Mouse (Mus musculus) spleen, postnatal 14 days (tissue): ENCODE results near the gene Snx5.

ENCODE experiments used
- DNase-seq, 2 experiments: peaks; one replicate each; pipeline ENCODE4 v3.0.0; 2021 to 2022; ENCODE audit warnings: low spot score in 2 of 2

Snx5 gene

DNA sequence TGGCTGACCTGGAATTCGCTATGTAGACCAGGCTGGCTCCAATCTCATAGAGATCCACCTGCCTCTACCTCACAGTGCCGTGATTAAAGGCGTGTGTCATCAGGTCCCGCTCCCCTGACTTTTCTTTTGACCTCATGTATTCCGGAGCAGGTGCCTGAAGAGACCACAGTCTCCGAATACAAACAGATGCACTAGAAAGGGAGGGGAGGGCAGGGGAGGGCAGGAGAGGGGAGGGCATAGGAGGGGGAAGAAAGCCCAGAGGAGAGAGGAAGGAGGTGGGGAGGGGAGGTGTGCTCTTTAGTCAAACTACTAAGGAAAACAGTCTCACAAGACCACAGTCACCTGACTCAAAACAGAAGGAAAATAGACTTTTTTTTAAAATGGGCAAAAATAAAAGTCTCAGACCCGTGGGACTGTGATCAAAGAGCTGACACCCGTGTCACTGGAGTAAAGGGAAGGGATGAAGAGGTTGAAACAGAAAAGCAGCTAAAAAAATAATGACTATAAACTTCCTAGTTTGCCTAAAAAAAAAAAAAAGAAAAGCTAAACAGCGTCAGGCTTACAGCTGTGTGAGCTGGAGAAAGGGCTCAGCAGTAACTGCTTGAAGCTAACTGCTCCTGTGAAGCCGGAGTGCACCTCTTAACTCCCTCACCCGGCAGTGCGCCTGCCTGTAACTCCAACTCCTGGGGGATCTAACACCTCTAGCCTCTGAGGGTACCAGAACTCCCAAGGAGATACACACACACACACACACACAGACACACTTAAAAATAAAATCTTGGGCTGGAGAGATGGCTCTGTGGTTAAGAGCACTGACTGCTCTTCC, 42.0 kb downstream of the Snx5 start:
- no peak for DNase-seq

GRCm38 (mm10) chr2:144226906-144227586, 43.7 kb downstream of the Snx5 start:
- DNase-seq, result no peak

DNA sequence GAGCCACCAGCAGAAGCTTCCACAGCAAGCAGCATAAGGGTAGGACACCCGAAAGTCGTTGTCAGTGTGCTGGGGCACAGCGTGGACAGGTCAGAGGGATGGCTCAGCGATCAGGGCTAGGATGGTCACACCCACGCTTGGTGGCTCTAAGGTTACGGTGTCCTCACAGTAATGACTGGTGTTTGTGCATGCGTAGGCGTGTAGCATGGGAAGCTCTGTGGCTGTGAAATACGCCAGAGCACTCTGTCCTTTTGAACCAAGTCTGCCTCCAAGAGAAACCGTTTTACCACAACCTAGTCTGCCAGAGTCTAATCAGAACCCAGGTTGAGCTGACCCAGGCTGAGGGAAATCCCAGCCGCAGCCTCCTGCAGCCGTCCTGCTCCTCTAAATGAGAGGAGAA, 46.4 kb downstream of the Snx5 start:
- no peak for DNase-seq

GRCm38 (mm10) chr2:144215601-144216000, 55.1 kb downstream of the Snx5 start:
- DNase-seq, result no peak

DNA sequence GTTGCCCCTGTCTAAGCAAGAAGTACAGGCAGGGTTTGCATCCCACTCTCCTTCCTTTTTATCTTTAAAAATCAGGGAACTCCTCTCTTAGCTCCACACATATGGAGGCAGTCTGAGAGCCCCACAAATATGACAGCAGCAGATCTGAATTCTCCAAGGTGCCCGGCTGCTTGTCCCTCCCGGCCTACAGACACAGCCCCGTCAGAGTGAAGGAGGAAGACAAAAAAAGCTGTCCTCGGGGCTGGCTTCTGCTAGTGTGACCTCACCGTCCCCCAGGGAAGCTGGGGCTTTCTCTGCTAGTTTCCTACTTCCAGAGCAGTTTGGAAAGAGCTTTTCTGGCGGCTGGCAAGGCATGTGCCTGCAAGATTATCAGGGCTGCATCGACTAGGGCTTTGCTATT, 55.5 kb downstream of the Snx5 start:
- no peak for DNase-seq

- DNase-seq, result no peak
Measured at GRCm38 (mm10) chr2:144214508-144215185, 56.1 kb downstream of the Snx5 start.

DNA sequence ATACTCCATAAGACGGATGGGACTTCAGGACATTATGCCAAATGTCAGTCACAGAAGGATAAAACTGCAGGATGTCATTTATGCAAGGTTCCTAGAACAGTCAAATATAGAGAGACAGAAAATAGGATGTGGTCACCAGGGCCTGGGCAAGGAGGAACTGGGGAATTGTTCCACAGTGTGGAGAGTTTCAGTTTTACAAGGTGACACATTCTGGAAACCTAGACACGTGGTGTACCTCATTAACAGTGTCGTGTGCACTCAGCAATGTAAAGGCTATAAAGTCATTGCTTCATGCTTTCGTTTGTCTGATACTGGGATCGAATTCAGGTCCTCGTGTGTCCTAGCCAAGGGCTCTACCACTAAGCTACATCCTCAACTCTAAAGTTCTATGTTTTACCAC, 56.9 kb downstream of the Snx5 start:
- no peak for DNase-seq

GRCm38 (mm10) chr2:144209425-144209824, 61.3 kb downstream of the Snx5 start:
- no peak for DNase-seq

DNA sequence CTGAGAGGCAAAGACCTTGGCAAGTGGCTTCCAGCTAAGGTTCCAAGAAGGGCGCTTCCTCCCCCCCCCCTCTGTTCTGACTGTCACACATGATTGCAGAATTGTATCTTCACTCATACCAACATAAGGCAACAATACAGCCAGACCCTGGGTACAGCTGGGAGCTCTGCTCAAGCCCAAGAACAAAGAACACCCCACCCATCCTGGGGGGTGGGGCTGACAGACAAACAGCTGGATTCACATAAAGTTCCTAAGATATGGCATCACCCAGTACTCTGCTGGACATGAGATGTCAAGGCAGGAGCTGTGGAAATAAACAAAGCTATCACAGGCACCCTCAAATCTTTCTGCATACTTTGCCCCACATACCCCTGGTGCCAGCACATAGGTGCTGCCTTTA, 63.3 kb downstream of the Snx5 start:
- DNase-seq, result no peak

DNA sequence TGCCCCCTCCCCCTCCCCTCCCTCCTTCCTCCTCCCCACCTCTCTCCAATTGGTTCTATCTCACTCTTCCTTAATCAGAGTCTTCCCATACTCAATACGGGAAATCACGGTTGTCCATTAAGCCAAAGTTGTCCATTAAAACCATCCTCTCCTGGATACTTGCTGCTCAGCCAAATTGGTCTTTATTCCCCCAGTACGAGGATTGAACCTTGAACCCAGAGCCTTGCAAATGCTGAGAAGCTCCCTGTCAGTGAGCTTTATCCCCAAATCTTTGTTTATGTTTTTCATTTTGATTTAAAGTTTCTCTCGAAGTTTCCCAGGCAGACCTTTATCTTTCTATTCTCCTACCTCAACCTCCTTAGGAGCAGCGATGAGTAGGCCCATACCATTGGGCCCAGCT, 67.7 kb downstream of the Snx5 start:
- no peak for DNase-seq

GRCm38 (mm10) chr2:144202567-144202966, 68.1 kb downstream of the Snx5 start:
- no peak for DNase-seq

DNA sequence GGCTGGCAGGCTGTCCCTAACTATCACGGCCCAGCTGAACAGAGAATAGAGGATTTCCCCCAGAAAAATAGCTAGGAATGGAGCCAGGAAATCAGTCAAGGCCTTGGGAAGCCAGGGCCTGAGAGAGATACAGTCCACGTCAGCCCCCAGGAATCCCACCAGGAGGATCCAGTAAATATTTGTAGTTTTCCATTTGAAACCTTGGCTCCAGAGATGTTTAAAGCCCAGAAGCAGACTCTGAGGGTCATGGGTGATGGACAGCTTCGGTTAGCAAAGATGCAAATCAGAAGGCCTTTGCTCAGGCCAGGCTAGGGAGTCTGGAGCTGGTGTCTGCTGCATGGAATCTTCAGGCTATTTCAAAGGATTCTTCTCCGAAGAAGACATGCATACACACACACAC, 68.6 kb downstream of the Snx5 start:
- no peak for DNase-seq
